Mouse (Mus musculus): Measurements from ENCODE around the gene Ptpn23. TPM values are rescaled to one million over a fixed set of nuclear protein-coding genes. Genes with fewer than 3 reads are reported as not detected.
A peak's percentile ranks its signal among the peaks of the same experiment; 100 is the strongest.
"Not testable (repeated sequence)": the region's sequence is repeated elsewhere in the genome, so short reads cannot be mapped to it uniquely, and the experiment has no call there.

Gene Ptpn23
- polyA plus RNA-seq, 1 experiment from 2014 or later = 22.5 TPM

- no peak overlapping the region for H3K9ac ChIP-seq
- H3K4me1 ChIP-seq = peaks cover 9% of the 10 kb centered on the region
- no peak overlapping the region for H3K27ac ChIP-seq
- H3K36me3 ChIP-seq = no peaks in the 10 kb centered on the region
- H3K4me2 ChIP-seq (replicated peaks) = no peak overlapping the region
- H3K9me3 ChIP-seq (replicated peaks) = no peaks in the 10 kb centered on the region
- no peak overlapping the region for H3K4me3 ChIP-seq
- H3K27me3 ChIP-seq = no peaks in the 10 kb centered on the region
- no peak for ATAC-seq (ENCODE audit: low FRiP score)
- 42% methylated on average over 6 of the region's 6 CpGs for WGBS
Observed at GRCm38 (mm10) chr9:110410908-110411887, 3.2 kb upstream of the Ptpn23 start.

- peaks cover 11% of the 10 kb centered on the region for H3K4me1 ChIP-seq
- H3K36me3 ChIP-seq = peaks cover 5% of the 10 kb centered on the region; the same call in 1 of the 2 replicates
- H3K9me3 ChIP-seq (replicated peaks) = no peaks in the 10 kb centered on the region
- peak overlapping the region; percentile 58 for H3K4me3 ChIP-seq
- ATAC-seq (ENCODE audit: low FRiP score) = peak; percentile 74
- peak overlapping the region; percentile 87 for H3K27ac ChIP-seq
- 2% methylated on average over 41 of the region's 41 CpGs for WGBS
- H3K27me3 ChIP-seq = no peaks in the 10 kb centered on the region
- H3K4me2 ChIP-seq (replicated peaks) = peak overlapping the region; percentile 90
- peak overlapping the region; percentile 73 for H3K9ac ChIP-seq
Observed at GRCm38 (mm10) chr9:110407311-110408098, 508 bp downstream of the Ptpn23 start.

GRCm38 (mm10) chr9:110403240-110403639 is 4.8 kb downstream of the Ptpn23 start:
- H3K9me3 ChIP-seq (replicated peaks); H3K4me3 ChIP-seq; H3K4me2 ChIP-seq (replicated peaks); ATAC-seq (ENCODE audit: low FRiP score); H3K27me3 ChIP-seq; H3K27ac ChIP-seq; H3K9ac ChIP-seq: not testable (repeated sequence)
- 91% methylated on average over 4 of the region's 4 CpGs for WGBS
- Histone ChIP-seq H3K36me3 (peaks cover 13% of the 10 kb centered on the region; the same call in 1 of the 2 replicates), H3K4me1 (peaks cover 11% of the 10 kb centered on the region)

DNA sequence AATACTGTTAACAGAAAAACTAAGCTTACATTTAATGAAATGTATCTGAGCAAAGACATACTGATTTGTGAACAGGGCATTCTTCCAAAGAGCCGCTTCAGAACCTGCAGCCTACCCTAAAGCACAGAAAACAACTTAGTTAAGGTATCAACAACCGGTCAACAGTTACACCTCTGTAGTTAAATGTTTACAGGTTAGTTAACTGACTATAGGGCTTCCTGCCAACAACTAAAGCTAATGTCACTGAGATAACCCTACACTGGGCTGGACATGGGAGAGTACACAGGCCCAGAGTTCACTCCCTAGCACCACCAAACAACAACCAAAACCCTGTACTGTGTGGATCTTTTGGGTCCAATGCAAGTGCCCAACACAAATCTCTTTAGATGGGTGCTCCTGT is 5.3 kb downstream of the Ptpn23 start:
- no peak overlapping the region for H3K9ac ChIP-seq
- no peak for ATAC-seq (ENCODE audit: low FRiP score)
- 97% methylated on average over 2 of the region's 2 CpGs for WGBS

GRCm38 (mm10) chr9:110400650-110401049 is 7.4 kb downstream of the Ptpn23 start:
- ATAC-seq (ENCODE audit: low FRiP score) = no peak
- H3K4me2 ChIP-seq (replicated peaks) = no peak overlapping the region

More for the DNA sequence above, 5.3 kb downstream of the Ptpn23 start:
- Histone ChIP-seq H3K4me3 (no peak overlapping the region), H3K36me3 (peaks cover 16% of the 10 kb centered on the region; the same call in 1 of the 2 replicates), H3K4me2 (replicated peaks) (no peak overlapping the region), H3K27ac (no peak overlapping the region), H3K27me3 (no peaks in the 10 kb centered on the region), H3K9me3 (replicated peaks) (no peaks in the 10 kb centered on the region), H3K4me1 (peaks cover 11% of the 10 kb centered on the region)

GRCm38 (mm10) chr9:110393295-110393694 is 14.7 kb downstream of the Ptpn23 start:
- ATAC-seq (ENCODE audit: low FRiP score) = no peak
- no peak overlapping the region for H3K27ac ChIP-seq
- H3K36me3 ChIP-seq = peaks cover 80% of the 10 kb centered on the region

More at GRCm38 (mm10) chr9:110400650-110401049, 7.4 kb downstream of the Ptpn23 start:
- Histone ChIP-seq H3K9me3 (replicated peaks) (no peaks in the 10 kb centered on the region), H3K27ac (no peak overlapping the region), H3K36me3 (peaks cover 28% of the 10 kb centered on the region), H3K9ac (no peak overlapping the region), H3K4me1 (no peaks in the 10 kb centered on the region), H3K4me3 (no peak overlapping the region), H3K27me3 (no peaks in the 10 kb centered on the region)
- WGBS = 88% methylated on average over 5 of the region's 5 CpGs

GRCm38 (mm10) chr9:110390843-110391242 is 17.2 kb downstream of the Ptpn23 start:
- Histone ChIP-seq H3K9me3 (replicated peaks) (no peaks in the 10 kb centered on the region), H3K4me2 (replicated peaks) (no peak overlapping the region), H3K4me3 (no peak overlapping the region), H3K36me3 (peaks cover 88% of the 10 kb centered on the region), H3K27ac (no peak overlapping the region), H3K27me3 (no peaks in the 10 kb centered on the region), H3K9ac (no peak overlapping the region), H3K4me1 (no peaks in the 10 kb centered on the region)
- 98% methylated on average over 3 of the region's 3 CpGs for WGBS
- no peak for ATAC-seq (ENCODE audit: low FRiP score)

More at GRCm38 (mm10) chr9:110393295-110393694, 14.7 kb downstream of the Ptpn23 start:
- no peak overlapping the region for H3K4me2 ChIP-seq (replicated peaks)
- no peaks in the 10 kb centered on the region for H3K4me1 ChIP-seq
- no peaks in the 10 kb centered on the region for H3K9me3 ChIP-seq (replicated peaks)
- no peak overlapping the region for H3K4me3 ChIP-seq
- 87% methylated on average over 4 of the region's 4 CpGs for WGBS
- no peak overlapping the region for H3K9ac ChIP-seq
- no peaks in the 10 kb centered on the region for H3K27me3 ChIP-seq

DNA sequence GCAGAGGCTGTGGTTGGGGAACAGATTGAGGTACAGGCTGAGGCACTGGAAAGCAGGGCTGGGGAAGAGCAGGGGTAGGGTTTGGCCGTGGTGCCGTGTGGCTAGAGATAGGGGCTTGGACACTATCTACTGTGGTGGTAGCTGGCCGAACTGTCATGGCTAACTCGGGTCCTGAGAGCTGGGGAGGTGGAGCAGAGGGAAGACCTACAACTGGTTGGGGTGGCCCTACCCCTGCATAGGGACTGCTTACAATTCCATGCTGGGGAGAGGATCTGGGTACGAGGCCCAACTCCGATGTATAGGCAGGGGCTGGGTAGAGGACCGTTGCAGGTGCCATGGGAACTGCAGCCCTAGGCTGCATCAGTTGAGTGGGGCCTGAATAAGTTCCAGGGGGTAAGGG is 20.0 kb downstream of the Ptpn23 start:
- H3K27ac ChIP-seq = no peak overlapping the region
- H3K4me2 ChIP-seq (replicated peaks) = no peak overlapping the region
- peaks cover 99% of the 10 kb centered on the region for H3K36me3 ChIP-seq
- H3K4me1 ChIP-seq = no peaks in the 10 kb centered on the region
- H3K27me3 ChIP-seq = no peaks in the 10 kb centered on the region
- H3K9ac ChIP-seq = no peak overlapping the region
- H3K9me3 ChIP-seq (replicated peaks) = no peaks in the 10 kb centered on the region
- no peak overlapping the region for H3K4me3 ChIP-seq
- WGBS = 93% methylated on average over 7 of the region's 7 CpGs
- no peak for ATAC-seq (ENCODE audit: low FRiP score)

DNA sequence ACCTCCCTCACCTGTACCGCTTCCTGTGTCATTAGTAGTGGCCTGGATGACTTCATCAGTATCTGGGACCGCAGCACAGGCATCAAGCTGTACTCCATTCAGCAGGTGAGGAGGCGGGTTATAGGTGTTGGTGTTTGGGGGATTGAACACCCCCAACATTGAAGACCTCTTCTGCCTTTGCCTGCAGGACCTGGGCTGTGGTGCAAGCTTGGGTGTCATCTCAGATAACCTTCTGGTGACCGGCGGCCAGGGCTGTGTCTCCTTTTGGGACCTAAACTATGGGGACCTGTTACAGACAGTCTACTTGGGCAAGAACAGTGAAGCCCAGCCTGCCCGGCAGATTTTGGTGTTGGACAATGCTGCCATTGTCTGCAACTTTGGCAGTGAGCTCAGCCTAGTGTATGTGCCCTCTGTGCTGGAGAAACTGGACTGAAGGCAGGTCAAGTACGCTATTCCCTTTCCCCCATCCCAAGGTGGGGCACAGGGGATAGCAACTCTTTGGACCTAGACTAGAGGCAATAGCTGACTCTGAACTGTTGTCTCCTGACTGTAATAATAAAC is 23.6 kb downstream of the Ptpn23 start:
- Histone ChIP-seq H3K4me1 (no peaks in the 10 kb centered on the region), H3K9ac (no peak overlapping the region), H3K27me3 (no peaks in the 10 kb centered on the region; the same call in 1 of the 2 replicates), H3K4me2 (replicated peaks) (no peak overlapping the region), H3K27ac (no peak overlapping the region), H3K4me3 (no peak overlapping the region), H3K9me3 (replicated peaks) (no peaks in the 10 kb centered on the region), H3K36me3 (peaks cover 93% of the 10 kb centered on the region)
- 87% methylated on average over 7 of the region's 7 CpGs for WGBS
- no peak for ATAC-seq (ENCODE audit: low FRiP score)

- Histone ChIP-seq H3K9me3 (replicated peaks) (no peaks in the 10 kb centered on the region), H3K4me1 (no peaks in the 10 kb centered on the region), H3K27ac (no peak overlapping the region), H3K4me2 (replicated peaks) (no peak overlapping the region), H3K27me3 (no peaks in the 10 kb centered on the region; the same call in 1 of the 2 replicates), H3K36me3 (peaks cover 91% of the 10 kb centered on the region), H3K4me3 (no peak overlapping the region), H3K9ac (no peak overlapping the region)
- 84% methylated on average over 12 of the region's 12 CpGs for WGBS
- ATAC-seq (ENCODE audit: low FRiP score) = no peak
Observed at GRCm38 (mm10) chr9:110381292-110381691, 26.7 kb downstream of the Ptpn23 start.

DNA sequence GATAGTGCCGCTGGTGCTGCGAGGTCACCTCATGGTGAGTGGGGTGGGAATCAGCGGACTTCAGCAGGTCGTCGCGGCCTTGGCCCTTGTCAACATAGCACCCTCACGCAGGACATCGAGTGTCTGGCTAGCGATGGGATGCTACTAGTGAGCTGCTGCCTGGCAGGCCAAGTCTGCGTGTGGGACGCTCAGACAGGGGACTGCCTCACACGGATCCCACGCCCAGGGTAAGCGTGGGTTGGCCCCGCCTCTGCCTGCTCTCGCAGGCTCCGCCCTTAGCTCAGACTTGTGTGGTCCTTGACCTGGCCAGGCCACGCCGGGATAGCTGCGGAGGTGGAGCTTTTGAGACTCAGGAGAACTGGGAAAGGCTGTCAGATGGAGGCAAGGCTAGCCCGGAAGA is 27.4 kb downstream of the Ptpn23 start:
- Histone ChIP-seq H3K36me3 (peaks cover 89% of the 10 kb centered on the region), H3K9ac (no peak overlapping the region), H3K4me1 (no peaks in the 10 kb centered on the region), H3K4me2 (replicated peaks) (no peak overlapping the region), H3K27ac (no peak overlapping the region), H3K27me3 (no peaks in the 10 kb centered on the region; the same call in 1 of the 2 replicates), H3K4me3 (no peak overlapping the region), H3K9me3 (replicated peaks) (no peaks in the 10 kb centered on the region)
- WGBS = 47% methylated on average over 21 of the region's 21 CpGs
- peak; percentile 33 for ATAC-seq (ENCODE audit: low FRiP score)

- H3K36me3 ChIP-seq = peaks cover 83% of the 10 kb centered on the region
Observed at GRCm38 (mm10) chr9:110379361-110379760, 28.7 kb downstream of the Ptpn23 start.

More at GRCm38 (mm10) chr9:110379361-110379760, 28.7 kb downstream of the Ptpn23 start:
- H3K9me3 ChIP-seq (replicated peaks) = no peaks in the 10 kb centered on the region
- H3K27me3 ChIP-seq = no peaks in the 10 kb centered on the region; the same call in 1 of the 2 replicates
- no peak overlapping the region for H3K9ac ChIP-seq
- H3K27ac ChIP-seq = no peak overlapping the region
- WGBS = 95% methylated on average over 8 of the region's 8 CpGs
- no peak for ATAC-seq (ENCODE audit: low FRiP score)
- no peaks in the 10 kb centered on the region for H3K4me1 ChIP-seq
- no peak overlapping the region for H3K4me3 ChIP-seq
- H3K4me2 ChIP-seq (replicated peaks) = no peak overlapping the region

Data from hindbrain, embryonic 12.5 days (tissue).